Mouse (Mus musculus) thymus, postnatal 0 days (tissue): ENCODE measurements around the gene Kcng3. TPM values are rescaled to one million over a fixed set of nuclear protein-coding genes. Genes with fewer than 3 reads are reported as not detected.

Experiments
- DNase-seq: peaks from one replicate; pipeline ENCODE4 v3.0.0-alpha.2; 2015; ENCODE audit warnings: low spot score
- polyA plus RNA-seq: library from polyadenylated mRNA; unstranded; fragments of >200 nt; fragmentation: Nextera tagmentation; extraction: Ambion mirVana; gene quantifications from 2 replicates; pipeline ENCODE4 v1.2.1, GENCODE M21; 2015

Kcng3 gene
- polyA plus RNA-seq, 1 experiment from 2014 or later = not detected

GRCm38 (mm10) chr17:83632653-83633570 lies 1.2 kb upstream of the Kcng3 start:
- peak; percentile 78 for DNase-seq

DNA sequence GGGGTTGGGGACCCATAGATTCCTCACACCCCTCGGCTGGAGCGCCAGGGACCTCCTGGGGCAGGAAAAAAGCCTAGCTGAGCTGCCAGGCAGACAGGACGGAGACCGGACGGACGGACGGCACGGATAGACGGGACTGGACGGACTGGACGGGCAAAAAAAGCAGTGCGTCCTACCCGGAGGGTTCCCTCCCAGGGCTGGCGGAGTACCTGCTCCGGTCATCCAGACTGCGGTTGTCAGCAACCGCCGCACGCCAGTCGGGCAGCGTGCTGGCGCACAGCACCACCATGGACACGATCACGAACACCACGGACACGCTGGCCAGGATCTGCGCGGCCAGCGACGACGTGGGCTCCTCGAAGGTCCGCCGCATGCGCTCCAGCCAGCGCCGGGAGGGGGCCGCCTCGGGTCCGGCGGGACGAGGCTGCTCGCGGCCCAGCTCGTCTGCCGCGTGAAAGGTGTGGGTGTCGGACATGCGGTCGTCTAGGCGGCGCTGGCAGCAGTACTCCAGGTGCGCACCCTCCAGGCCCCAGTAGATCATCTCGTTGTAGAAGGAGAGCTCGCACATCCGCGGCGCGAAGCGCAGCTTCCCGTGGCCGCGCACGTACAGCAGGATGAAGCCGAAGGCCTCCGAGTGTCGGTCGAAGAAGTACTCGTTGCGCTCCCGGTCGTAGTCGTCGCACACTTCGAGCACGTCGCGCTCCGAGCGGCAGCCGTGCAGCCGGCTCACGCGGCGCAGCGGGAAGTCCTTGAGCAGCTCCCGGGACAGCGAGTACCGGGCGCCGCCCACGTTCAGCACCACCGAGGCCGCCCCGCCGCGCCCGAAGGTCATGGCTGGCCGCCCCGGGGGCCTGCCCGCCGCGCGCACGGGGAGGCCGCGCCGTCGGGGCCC lies 662 bp downstream of the Kcng3 start:
- DNase-seq = peak; percentile 54

DNA sequence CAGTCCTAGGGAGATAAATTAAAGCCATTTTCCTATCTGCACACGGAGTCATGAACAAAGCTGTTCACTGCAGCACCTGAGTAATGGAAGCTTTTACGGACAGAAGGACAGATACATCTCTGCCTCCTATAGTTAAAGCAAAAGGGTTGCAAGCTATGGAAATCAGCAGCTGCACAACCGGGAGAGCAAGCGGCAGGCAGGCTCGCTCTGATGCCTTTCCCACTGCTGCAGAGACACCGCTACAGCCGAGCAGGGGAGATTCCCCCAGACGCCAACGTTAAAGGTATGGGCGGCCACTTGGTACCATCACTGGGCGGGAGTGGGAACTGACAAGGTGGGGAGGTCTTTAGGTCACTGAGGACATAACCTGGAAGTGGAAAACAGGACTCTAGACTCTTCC lies 17.8 kb downstream of the Kcng3 start:
- no peak for DNase-seq

DNA sequence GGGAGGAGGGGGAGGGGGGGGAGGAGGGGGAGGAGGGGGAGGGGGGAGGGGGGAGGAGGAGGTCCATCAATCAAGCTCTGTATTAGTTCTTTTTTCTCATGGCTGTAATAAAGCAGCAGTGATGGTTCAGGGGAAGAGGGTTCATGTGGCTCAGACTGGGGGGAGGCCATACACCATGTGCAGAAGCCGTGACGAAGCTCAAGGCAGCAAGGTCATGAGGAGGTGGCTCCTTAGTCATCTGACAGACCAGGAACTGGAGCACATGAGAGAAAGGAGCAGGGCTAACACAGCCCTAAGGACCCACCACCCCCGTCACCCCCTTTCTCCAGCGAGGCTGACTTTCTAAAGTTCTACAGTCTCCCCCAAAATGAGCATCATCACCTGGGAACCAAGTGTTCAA lies 22.2 kb downstream of the Kcng3 start:
- no peak for DNase-seq

GRCm38 (mm10) chr17:83600976-83601375 lies 30.7 kb downstream of the Kcng3 start:
- no peak for DNase-seq

GRCm38 (mm10) chr17:83595966-83596365 lies 35.7 kb downstream of the Kcng3 start:
- no peak for DNase-seq

GRCm38 (mm10) chr17:83594526-83594925 lies 37.2 kb downstream of the Kcng3 start:
- no peak for DNase-seq

DNA sequence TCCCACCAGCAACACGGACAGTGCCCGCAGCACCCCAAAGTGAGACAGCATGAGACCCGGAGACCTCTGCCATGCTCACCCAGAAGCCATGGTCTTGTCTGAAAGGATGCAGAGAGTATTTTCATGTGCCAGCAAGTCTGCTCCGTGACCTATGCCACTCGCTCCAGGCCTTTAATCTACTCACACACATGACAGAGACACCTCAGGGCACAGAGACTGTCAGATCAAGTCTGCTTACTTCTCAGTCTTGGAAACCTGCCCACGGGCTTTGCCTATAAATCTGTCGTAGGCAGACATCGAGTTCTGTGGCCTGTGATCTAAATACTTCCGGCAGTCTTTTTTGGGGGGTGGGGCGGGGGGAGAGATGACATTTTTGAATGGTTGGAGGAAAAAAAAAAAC lies 38.3 kb downstream of the Kcng3 start:
- DNase-seq = no peak

DNA sequence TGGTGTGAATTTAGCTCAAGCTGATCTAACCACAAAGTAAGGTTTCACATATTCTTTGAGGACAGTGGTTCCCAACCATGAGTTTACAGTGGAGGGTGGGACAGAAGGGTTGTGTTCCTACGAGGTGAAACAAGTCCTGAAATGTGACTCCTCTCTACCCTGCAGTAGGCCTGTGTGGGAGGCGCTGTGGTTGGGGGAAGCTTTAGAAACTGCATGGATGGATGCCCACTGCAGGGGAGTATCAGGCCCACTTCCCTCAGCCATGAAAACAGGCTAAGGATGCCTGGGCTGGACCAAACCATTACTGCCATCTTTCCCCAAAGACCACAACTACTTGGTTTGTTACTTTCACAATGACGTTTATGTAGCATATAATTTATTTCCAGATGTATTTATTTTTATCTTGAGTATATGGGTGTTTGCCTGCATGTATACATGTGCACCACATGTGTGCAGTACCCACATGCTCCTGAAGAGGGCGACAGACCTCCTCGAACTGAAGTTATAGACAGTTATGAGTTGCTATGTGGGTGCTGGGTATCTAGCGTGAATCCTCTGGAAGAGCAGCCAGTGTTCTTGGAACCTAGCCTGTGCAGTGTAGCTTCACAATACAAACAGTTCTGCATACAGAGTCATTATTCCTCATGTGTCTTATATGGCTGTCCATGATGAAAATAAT lies 42.9 kb downstream of the Kcng3 start:
- no peak for DNase-seq

- DNase-seq = no peak
These were observed 44.0 kb downstream of the Kcng3 start for GRCm38 (mm10) chr17:83587731-83588130.

DNA sequence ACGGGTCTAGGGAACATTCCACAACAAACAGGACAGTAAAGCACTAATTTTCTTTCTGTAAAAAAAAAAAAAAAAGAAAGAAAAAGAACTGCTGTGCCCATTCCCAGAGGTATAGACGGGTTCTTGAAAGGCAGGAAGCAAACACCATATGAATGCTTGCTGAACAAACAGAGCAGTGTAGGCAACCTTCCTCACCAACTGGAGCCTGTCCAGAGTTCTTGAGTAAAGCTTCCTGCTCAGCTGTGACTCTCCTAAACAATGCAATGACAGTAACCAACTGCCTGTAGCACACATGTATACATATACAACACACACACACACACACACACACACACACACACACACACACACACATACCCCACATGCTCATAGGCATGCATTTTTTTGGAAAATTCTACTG lies 49.1 kb downstream of the Kcng3 start:
- DNase-seq = no peak

- no peak for DNase-seq
These were observed 51.0 kb downstream of the Kcng3 start for GRCm38 (mm10) chr17:83580734-83581133.

GRCm38 (mm10) chr17:83576810-83577371 lies 54.8 kb downstream of the Kcng3 start:
- no peak for DNase-seq

DNA sequence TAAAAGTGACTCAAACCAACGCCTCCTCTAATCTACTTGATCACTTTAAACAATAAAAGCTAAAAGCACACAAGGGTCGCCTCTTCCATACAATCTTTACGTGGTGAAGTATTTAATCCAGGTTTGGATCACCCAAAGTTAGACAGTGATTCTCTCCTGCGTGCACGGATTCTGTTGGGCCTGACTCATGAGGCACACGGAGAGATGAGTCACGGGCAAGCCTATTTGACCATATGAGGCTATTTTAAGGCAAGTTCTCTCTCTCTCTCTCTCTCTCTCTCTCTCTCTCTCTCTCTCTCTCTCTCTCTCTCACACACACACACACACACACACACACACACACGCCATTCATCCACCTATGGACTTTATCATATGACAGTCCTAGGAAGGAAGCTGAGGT lies 57.1 kb downstream of the Kcng3 start:
- DNase-seq = no peak

DNA sequence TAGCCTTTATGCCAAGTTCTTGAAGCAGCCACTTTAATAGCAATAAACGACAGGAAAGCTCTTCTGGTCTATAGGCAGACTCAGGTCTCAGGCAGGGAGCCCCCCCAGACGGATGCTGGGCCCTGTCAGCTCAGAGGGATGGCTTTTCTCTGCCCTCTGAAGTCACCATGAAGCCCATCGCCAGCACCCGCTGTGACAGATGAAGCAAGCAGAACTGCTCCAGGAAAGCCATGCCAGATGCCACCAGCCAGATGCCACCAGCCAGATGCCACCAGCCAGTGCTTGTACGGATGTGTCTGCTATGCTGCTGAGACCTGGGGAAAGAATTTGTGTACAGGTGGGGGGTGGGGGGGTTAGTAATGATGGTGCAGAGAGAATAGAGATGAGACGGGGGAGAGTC lies 58.6 kb downstream of the Kcng3 start:
- no peak for DNase-seq

- DNase-seq = no peak
These were observed 59.3 kb downstream of the Kcng3 start for GRCm38 (mm10) chr17:83572366-83572765.

DNA sequence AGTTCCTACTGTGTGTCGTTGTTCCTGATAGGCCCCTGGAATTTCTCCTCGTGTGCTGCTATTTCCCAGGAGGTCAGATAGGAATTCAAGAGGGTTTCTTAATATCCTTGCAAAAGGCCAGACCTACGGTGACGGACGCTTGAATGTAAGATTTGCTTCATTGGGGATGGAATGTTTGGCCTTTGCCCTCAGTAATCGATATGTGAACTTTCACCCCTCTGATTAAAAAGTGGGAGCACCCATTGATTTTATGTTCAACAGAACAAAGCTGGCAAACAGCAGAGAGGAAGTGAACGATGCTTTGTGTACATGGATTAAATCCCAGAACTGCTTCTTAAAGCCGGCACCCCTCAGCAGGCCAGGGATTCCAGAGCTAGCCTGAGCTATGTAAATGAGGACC lies 64.3 kb downstream of the Kcng3 start:
- no peak for DNase-seq

DNA sequence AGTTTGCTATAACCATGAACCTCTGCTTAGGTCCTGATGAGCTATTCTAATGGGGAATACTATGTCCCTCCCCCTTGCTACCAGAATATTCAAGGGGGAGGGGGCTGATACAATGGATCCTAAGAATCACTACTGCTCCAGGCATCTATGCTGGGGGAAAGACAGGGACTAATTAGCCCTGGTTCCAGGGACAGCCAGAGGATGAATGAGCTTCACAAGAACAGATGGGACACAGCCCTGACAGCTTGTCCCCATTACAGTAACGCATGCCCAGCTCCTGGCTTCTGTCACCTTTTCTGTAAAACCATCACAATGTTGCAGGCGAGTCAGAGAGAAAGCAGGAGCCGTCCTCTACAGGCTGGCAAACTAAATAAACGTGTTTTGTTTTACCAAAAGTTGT lies 66.2 kb downstream of the Kcng3 start:
- DNase-seq = no peak

- no peak for DNase-seq
These were observed 67.4 kb downstream of the Kcng3 start for GRCm38 (mm10) chr17:83564119-83564820.

GRCm38 (mm10) chr17:83563703-83564111 lies 68.0 kb downstream of the Kcng3 start:
- DNase-seq = peak; percentile 38
